Mouse (Mus musculus): ENCODE measurements around the gene Irf3. TPM values are rescaled to one million over a fixed set of nuclear protein-coding genes. Genes with fewer than 3 reads are reported as not detected.

Gene Irf3
- 121 TPM for polyA plus RNA-seq (2017; shearing (Covaris generic))

DNA sequence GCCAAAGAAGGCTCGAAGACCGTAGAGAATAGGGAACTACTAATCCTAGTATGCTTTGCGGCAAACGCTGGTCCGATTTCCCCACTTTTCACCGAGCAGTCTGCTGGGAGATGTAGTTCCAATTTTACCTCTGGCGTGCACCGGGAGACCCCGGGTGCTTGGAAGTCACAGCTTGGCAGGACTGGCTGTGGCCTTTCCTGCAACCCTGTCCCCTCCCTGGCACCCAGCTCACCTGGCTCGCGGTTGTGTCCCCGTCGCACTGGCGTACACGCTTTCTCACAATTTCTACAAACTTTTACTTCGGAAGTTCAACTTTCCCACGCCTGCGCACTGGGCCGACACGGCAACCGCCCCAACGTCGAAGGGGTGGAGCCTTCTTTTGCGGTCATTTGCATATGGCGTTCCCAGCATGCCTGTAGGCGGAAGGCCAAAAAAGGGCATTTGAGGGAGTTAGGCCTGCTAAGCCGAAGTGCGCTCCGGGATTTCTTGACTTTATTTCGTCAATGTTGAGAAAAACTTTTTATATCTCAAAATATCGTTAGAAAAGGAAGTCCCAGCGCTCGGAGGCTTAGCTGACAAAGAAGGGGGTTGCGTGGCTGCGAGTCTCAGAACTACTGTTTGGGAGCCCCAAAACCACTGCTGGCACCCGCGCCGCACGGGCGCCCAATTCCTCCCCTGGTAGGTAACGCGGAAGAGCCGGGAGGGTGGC, at the start of gene Irf3:
Gene Irf3 (plus strand): TSS at position 418 of the 709 bp plus-strand sequence.

DNA sequence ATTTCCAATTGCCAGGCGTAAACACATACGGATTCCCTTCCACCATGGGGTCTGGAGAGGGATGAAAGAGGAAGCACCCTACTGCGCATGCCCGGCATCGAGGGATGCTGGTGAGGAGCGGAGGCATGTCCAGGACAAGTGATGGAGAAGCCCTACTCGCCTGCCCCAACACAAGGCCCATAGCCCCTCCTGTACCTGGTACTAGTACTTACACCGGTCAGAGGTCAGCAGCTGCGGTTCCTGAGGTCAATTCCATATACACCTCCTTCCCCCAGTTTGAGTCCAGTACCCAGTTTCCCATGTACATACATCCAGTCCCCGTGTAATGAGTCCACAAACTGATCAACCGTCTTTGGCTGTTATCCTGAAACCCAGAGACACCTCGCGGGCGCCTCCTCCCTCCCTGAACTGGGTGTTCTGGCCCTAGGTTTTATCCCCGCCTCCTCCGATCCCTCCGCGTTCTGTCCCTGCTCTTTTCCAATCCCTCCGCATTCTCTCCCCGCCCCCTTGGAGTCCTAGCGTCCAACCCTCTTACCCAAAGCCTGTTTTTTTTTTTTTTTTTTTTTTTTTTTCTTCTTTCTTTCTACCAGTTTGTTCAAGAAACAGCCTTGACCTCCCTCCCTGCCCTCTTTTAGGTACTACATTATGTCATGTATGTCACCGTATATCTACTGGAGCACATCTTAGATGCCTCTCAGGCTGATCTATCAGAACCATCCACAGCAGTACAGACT, 22.9 kb upstream of the Irf3 start, which contains the start of gene Cpt1c:
Gene Cpt1c (minus strand): TSS at position 469 of the 734 bp plus-strand sequence.

GRCm38 (mm10) chr7:44986192-44986878, 11.1 kb upstream of the Irf3 start, which contains the start of gene Prmt1:
Gene Prmt1, minus strand, starts transcription at chr7:44986568.

GRCm38 (mm10) chr7:44998501-44998955, 1.1 kb downstream of the Irf3 start, which contains the start of gene Bcl2l12:
Gene Bcl2l12, minus strand, starts transcription at chr7:44998712.

GRCm38 (mm10) chr7:45015957-45016612, 18.6 kb downstream of the Irf3 start, which contains the start of gene Scaf1:
Gene Scaf1, minus strand, starts transcription at chr7:45016363.

DNA sequence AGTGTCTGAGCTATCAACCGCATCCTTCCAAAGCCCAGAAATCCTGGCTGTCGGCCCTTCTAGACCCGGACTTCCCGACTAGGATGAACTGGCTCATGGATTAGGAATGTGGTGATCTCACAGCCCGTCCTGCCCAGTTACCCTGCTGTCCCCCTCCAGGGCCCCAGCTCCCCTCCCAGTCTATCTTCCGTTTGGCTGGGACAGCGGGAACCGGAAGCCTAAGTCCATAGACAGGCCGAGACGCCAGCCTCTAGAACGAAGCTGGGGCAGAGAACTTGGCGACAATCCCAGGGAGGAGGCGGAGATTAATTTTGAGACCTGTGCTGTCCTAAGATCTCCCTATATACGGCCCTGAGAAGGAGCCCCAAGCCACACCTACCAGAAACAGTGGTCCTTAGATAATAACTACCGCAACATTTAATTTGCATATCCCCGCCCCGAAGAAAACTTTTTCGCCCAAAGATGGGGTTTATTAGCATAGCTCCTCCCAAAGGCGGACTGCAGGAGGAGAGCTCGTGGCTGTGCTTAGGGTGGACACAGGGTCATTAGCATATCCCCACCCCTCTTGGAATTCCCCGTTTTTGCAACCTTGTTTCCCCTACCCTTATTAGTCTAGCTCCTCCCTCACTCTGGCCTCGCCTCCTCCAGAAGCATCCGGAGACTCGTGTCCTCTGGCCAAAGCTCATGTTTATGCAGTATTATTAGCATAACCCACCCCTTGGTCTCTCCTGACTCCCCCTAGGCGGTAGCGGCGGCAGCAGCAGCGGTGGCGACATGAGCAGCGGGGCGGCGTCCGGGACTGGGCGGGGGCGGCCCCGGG, 20.0 kb downstream of the Irf3 start, which contains the start of gene Rras:
Gene Rras (plus strand): TSS at position 720 of the 820 bp plus-strand sequence.

Other genes starting within 250 kb of the Irf3 start
- 80.0 TPM for gene Vrk3, start 249.2 kb upstream of the Irf3 start, polyA plus RNA-seq (2017; shearing (Covaris generic))
- gene Zfp473, start 246.6 kb upstream of the Irf3 start, polyA plus RNA-seq (2017; shearing (Covaris generic)), result 0.51 TPM
- gene Nup62, start 181.6 kb upstream of the Irf3 start, polyA plus RNA-seq (2017; shearing (Covaris generic)), result 32.1 TPM
- 0.36 TPM for gene Il4i1, start 181.3 kb upstream of the Irf3 start, polyA plus RNA-seq (2017; shearing (Covaris generic))
- gene Atf5, start 181.0 kb upstream of the Irf3 start, polyA plus RNA-seq (2017; shearing (Covaris generic)), result 0.29 TPM
- 20.9 TPM for gene Akt1s1, start 148.7 kb upstream of the Irf3 start, polyA plus RNA-seq (2017; shearing (Covaris generic))
- gene Tbc1d17, start 148.6 kb upstream of the Irf3 start, polyA plus RNA-seq (2017; shearing (Covaris generic)), result 79.9 TPM
- gene Pnkp, start 140.5 kb upstream of the Irf3 start, polyA plus RNA-seq (2017; shearing (Covaris generic)), result 49.2 TPM
- gene Ptov1, start 127.9 kb upstream of the Irf3 start, polyA plus RNA-seq (2017; shearing (Covaris generic)), result 33.5 TPM
- 54.0 TPM for gene Med25, start 104.9 kb upstream of the Irf3 start, polyA plus RNA-seq (2017; shearing (Covaris generic))
- 19.8 TPM for gene Fuz, start 101.6 kb upstream of the Irf3 start, polyA plus RNA-seq (2017; shearing (Covaris generic))
- 48.2 TPM for gene Ap2a1, start 68.2 kb upstream of the Irf3 start, polyA plus RNA-seq (2017; shearing (Covaris generic))
- not detected for gene Tsks, start 54.4 kb upstream of the Irf3 start, polyA plus RNA-seq (2017; shearing (Covaris generic))
- gene Cpt1c, start 22.8 kb upstream of the Irf3 start, polyA plus RNA-seq (2017; shearing (Covaris generic)), result 0.44 TPM
- gene Prmt1, start 11.1 kb upstream of the Irf3 start, polyA plus RNA-seq (2017; shearing (Covaris generic)), result 120 TPM
- 11.6 TPM for gene Bcl2l12, start 1.1 kb downstream of the Irf3 start, polyA plus RNA-seq (2017; shearing (Covaris generic))
- 24.6 TPM for gene Scaf1, start 18.7 kb downstream of the Irf3 start, polyA plus RNA-seq (2017; shearing (Covaris generic))
- 21.5 TPM for gene Rras, start 20.3 kb downstream of the Irf3 start, polyA plus RNA-seq (2017; shearing (Covaris generic))
- 2.0 TPM for gene Prr12, start 55.2 kb downstream of the Irf3 start, polyA plus RNA-seq (2017; shearing (Covaris generic))
- gene Nosip, start 64.8 kb downstream of the Irf3 start, polyA plus RNA-seq (2017; shearing (Covaris generic)), result 85.4 TPM
- gene Prrg2, start 65.0 kb downstream of the Irf3 start, polyA plus RNA-seq (2017; shearing (Covaris generic)), result 1.2 TPM
- gene Rcn3, start 94.6 kb downstream of the Irf3 start, polyA plus RNA-seq (2017; shearing (Covaris generic)), result 4.0 TPM
- gene Fcgrt, start 106.2 kb downstream of the Irf3 start, polyA plus RNA-seq (2017; shearing (Covaris generic)), result 5.7 TPM
- 1,926 TPM for gene Rps11, start 126.8 kb downstream of the Irf3 start, polyA plus RNA-seq (2017; shearing (Covaris generic))
- 3,339 TPM for gene Rpl13a, start 131.1 kb downstream of the Irf3 start, polyA plus RNA-seq (2017; shearing (Covaris generic))
- gene Gm45713, start 138.6 kb downstream of the Irf3 start, polyA plus RNA-seq (2017; shearing (Covaris generic)), result not detected
- gene Flt3l, start 138.8 kb downstream of the Irf3 start, polyA plus RNA-seq (2017; shearing (Covaris generic)), result 136 TPM
- 26.1 TPM for gene Pih1d1, start 156.7 kb downstream of the Irf3 start, polyA plus RNA-seq (2017; shearing (Covaris generic))
- gene Aldh16a1, start 156.9 kb downstream of the Irf3 start, polyA plus RNA-seq (2017; shearing (Covaris generic)), result 34.3 TPM
- gene Slc17a7, start 166.3 kb downstream of the Irf3 start, polyA plus RNA-seq (2017; shearing (Covaris generic)), result not detected
- gene Gfy, start 181.9 kb downstream of the Irf3 start, polyA plus RNA-seq (2017; shearing (Covaris generic)), result not detected
- not detected for gene Pth2, start 183.3 kb downstream of the Irf3 start, polyA plus RNA-seq (2017; shearing (Covaris generic))
- not detected for gene Ccdc155, start 207.2 kb downstream of the Irf3 start, polyA plus RNA-seq (2017; shearing (Covaris generic))
- gene Dkkl1, start 214.5 kb downstream of the Irf3 start, polyA plus RNA-seq (2017; shearing (Covaris generic)), result 32.1 TPM
- 1.2 TPM for gene Tead2, start 218.1 kb downstream of the Irf3 start, polyA plus RNA-seq (2017; shearing (Covaris generic))
- gene Cd37, start 241.5 kb downstream of the Irf3 start, polyA plus RNA-seq (2017; shearing (Covaris generic)), result 391 TPM
- not detected for gene Slc6a16, start 243.4 kb downstream of the Irf3 start, polyA plus RNA-seq (2017; shearing (Covaris generic))

Measured in effector memory CD4-positive, alpha-beta T cell, adult 5 months (primary cell).